Mouse (Mus musculus) WW6 (cell line): ENCODE measurements around the gene 6430548M08Rik.

Experiments used
- DNase-seq: peaks from one replicate; pipeline ENCODE4 v3.0.0-alpha.2; 2013; ENCODE audit warnings: low read depth, low spot score

Gene 6430548M08Rik

GRCm38 (mm10) chr8:120181861-120182414 is 68.0 kb downstream of the 6430548M08Rik start:
- DNase-seq = no peak

GRCm38 (mm10) chr8:120184366-120184765 is 70.4 kb downstream of the 6430548M08Rik start:
- DNase-seq = no peak

GRCm38 (mm10) chr8:120184850-120185792 is 71.2 kb downstream of the 6430548M08Rik start:
- no peak for DNase-seq

- no peak for DNase-seq
Measured at GRCm38 (mm10) chr8:120186454-120186853, 72.5 kb downstream of the 6430548M08Rik start.

GRCm38 (mm10) chr8:120188510-120188909 is 74.6 kb downstream of the 6430548M08Rik start:
- no peak for DNase-seq

GRCm38 (mm10) chr8:120189440-120189839 is 75.5 kb downstream of the 6430548M08Rik start:
- no peak for DNase-seq

GRCm38 (mm10) chr8:120190107-120190809 is 76.3 kb downstream of the 6430548M08Rik start:
- DNase-seq = no peak

GRCm38 (mm10) chr8:120190810-120191413 is 77.0 kb downstream of the 6430548M08Rik start:
- DNase-seq = no peak

- DNase-seq = no peak
Measured at GRCm38 (mm10) chr8:120191633-120192032, 77.7 kb downstream of the 6430548M08Rik start.

GRCm38 (mm10) chr8:120192118-120192517 is 78.2 kb downstream of the 6430548M08Rik start:
- no peak for DNase-seq

- no peak for DNase-seq
Measured at GRCm38 (mm10) chr8:120201351-120201750, 87.4 kb downstream of the 6430548M08Rik start.

GRCm38 (mm10) chr8:120202546-120202945 is 88.6 kb downstream of the 6430548M08Rik start:
- DNase-seq = no peak

- DNase-seq = no peak
Measured at GRCm38 (mm10) chr8:120204736-120205360, 90.9 kb downstream of the 6430548M08Rik start.

- no peak for DNase-seq
Measured at GRCm38 (mm10) chr8:120205916-120206315, 92.0 kb downstream of the 6430548M08Rik start.

GRCm38 (mm10) chr8:120207364-120207763 is 93.4 kb downstream of the 6430548M08Rik start:
- no peak for DNase-seq

GRCm38 (mm10) chr8:120208113-120208512 is 94.2 kb downstream of the 6430548M08Rik start:
- DNase-seq = no peak

- no peak for DNase-seq
Measured at GRCm38 (mm10) chr8:120211345-120211744, 97.4 kb downstream of the 6430548M08Rik start.

- DNase-seq = no peak
Measured at GRCm38 (mm10) chr8:120212596-120212995, 98.6 kb downstream of the 6430548M08Rik start.

GRCm38 (mm10) chr8:120213229-120213628 is 99.3 kb downstream of the 6430548M08Rik start:
- no peak for DNase-seq

- DNase-seq = no peak
Measured at GRCm38 (mm10) chr8:120213939-120214338, 100.0 kb downstream of the 6430548M08Rik start.
